Mouse (Mus musculus): ENCODE data around the gene Srcin1. TPM values are rescaled to one million over a fixed set of nuclear protein-coding genes. Genes with fewer than 3 reads are reported as not detected.

Gene Srcin1
- total RNA-seq, 2 experiments from 2014 or later: 246 to 287 TPM

GRCm38 (mm10) chr11:97534442-97535307, 41.3 kb downstream of the Srcin1 start:
- DNase-seq (ENCODE audit: low spot score in 2 of 2): peak; percentile 54 to 70

GRCm38 (mm10) chr11:97533653-97534052, 42.3 kb downstream of the Srcin1 start:
- no peak for DNase-seq (ENCODE audit: low spot score in 2 of 2)

GRCm38 (mm10) chr11:97532950-97533582, 42.9 kb downstream of the Srcin1 start:
- no peak for DNase-seq (ENCODE audit: low spot score in 2 of 2)

- no peak for DNase-seq (ENCODE audit: low spot score in 2 of 2)
Observed at GRCm38 (mm10) chr11:97532354-97532753, 43.6 kb downstream of the Srcin1 start.

- DNase-seq (ENCODE audit: low spot score in 2 of 2): peak; percentile 93 to 94
Observed at GRCm38 (mm10) chr11:97531381-97532260, 44.4 kb downstream of the Srcin1 start.

- DNase-seq (ENCODE audit: low spot score in 2 of 2): no peak
Observed at GRCm38 (mm10) chr11:97530961-97531360, 45.0 kb downstream of the Srcin1 start.

GRCm38 (mm10) chr11:97530069-97530468, 45.9 kb downstream of the Srcin1 start:
- DNase-seq (ENCODE audit: low spot score in 2 of 2): no peak

GRCm38 (mm10) chr11:97528282-97528808, 47.6 kb downstream of the Srcin1 start:
- DNase-seq (ENCODE audit: low spot score in 2 of 2): no peak

GRCm38 (mm10) chr11:97525313-97525712, 50.7 kb downstream of the Srcin1 start:
- DNase-seq (ENCODE audit: low spot score in 2 of 2): no peak

GRCm38 (mm10) chr11:97524306-97524705, 51.7 kb downstream of the Srcin1 start:
- no peak for DNase-seq (ENCODE audit: low spot score in 2 of 2)

- no peak for DNase-seq (ENCODE audit: low spot score in 2 of 2)
Observed at GRCm38 (mm10) chr11:97523827-97524261, 52.1 kb downstream of the Srcin1 start.

- no peak for DNase-seq (ENCODE audit: low spot score in 2 of 2)
Observed at GRCm38 (mm10) chr11:97523107-97523506, 52.9 kb downstream of the Srcin1 start.

GRCm38 (mm10) chr11:97521741-97522474, 54.1 kb downstream of the Srcin1 start:
- DNase-seq (ENCODE audit: low spot score in 2 of 2): no peak

GRCm38 (mm10) chr11:97520541-97520940, 55.4 kb downstream of the Srcin1 start:
- no peak for DNase-seq (ENCODE audit: low spot score in 2 of 2)

GRCm38 (mm10) chr11:97513066-97513465, 62.9 kb downstream of the Srcin1 start:
- no peak for DNase-seq (ENCODE audit: low spot score in 2 of 2)

GRCm38 (mm10) chr11:97512511-97512910, 63.5 kb downstream of the Srcin1 start:
- DNase-seq (ENCODE audit: low spot score in 2 of 2): no peak

- DNase-seq (ENCODE audit: low spot score in 2 of 2): no peak
Observed at GRCm38 (mm10) chr11:97511661-97512369, 64.2 kb downstream of the Srcin1 start.

- DNase-seq (ENCODE audit: low spot score in 2 of 2): peak in 1 of 2 experiments; percentile 71
Observed at GRCm38 (mm10) chr11:97510966-97511660, 64.9 kb downstream of the Srcin1 start.

Measured in left cerebral cortex, adult 18-20 months (tissue).